Mouse (Mus musculus): ENCODE results near the gene Abat. TPM values are rescaled to one million over a fixed set of nuclear protein-coding genes. Genes with fewer than 3 reads are reported as not detected.
A peak's percentile ranks its signal among the peaks of the same experiment; 100 is the strongest.

Abat gene
- polyA plus RNA-seq, 1 experiment = 15.9 TPM

- no peak overlapping the region for H3K27ac ChIP-seq (ENCODE audit: insufficient read depth, low read length)
These were observed 16.8 kb downstream of the Abat start for GRCm38 (mm10) chr16:8530018-8530417.

GRCm38 (mm10) chr16:8532461-8532860 is 19.2 kb downstream of the Abat start:
- no peak overlapping the region for H3K27ac ChIP-seq (ENCODE audit: insufficient read depth, low read length)
- H3K4me3 ChIP-seq (ENCODE audit: insufficient read depth, low read length) = no peak overlapping the region
- TF ChIP-seq CTCF (IDR thresholded peaks at IDR 0.05; ENCODE audit: borderline replicate concordance, insufficient read depth, low read length) (no peak), POLR2A (IDR thresholded peaks at IDR 0.05; ENCODE audit: low read depth, low read length) (no peak)
- no peaks in the 10 kb centered on the region for H3K4me1 ChIP-seq (ENCODE audit: control insufficient read depth, insufficient read depth, low read length)

More at GRCm38 (mm10) chr16:8530018-8530417, 16.8 kb downstream of the Abat start:
- Histone ChIP-seq H3K4me1 (ENCODE audit: control insufficient read depth, insufficient read depth, low read length) (no peaks in the 10 kb centered on the region), H3K4me3 (ENCODE audit: insufficient read depth, low read length) (no peak overlapping the region)
- no peak for TF ChIP-seq POLR2A (IDR thresholded peaks at IDR 0.05; ENCODE audit: low read depth, low read length)
- TF ChIP-seq CTCF (IDR thresholded peaks at IDR 0.05; ENCODE audit: borderline replicate concordance, insufficient read depth, low read length) = no peak

- TF ChIP-seq POLR2A (IDR thresholded peaks at IDR 0.05; ENCODE audit: low read depth, low read length) (no peak), CTCF (IDR thresholded peaks at IDR 0.05; ENCODE audit: borderline replicate concordance, insufficient read depth, low read length) (no peak)
- no peaks in the 10 kb centered on the region for H3K4me1 ChIP-seq (ENCODE audit: control insufficient read depth, insufficient read depth, low read length)
- H3K4me3 ChIP-seq (ENCODE audit: insufficient read depth, low read length) = no peak overlapping the region
- H3K27ac ChIP-seq (ENCODE audit: insufficient read depth, low read length) = no peak overlapping the region
These were observed 19.7 kb downstream of the Abat start for GRCm38 (mm10) chr16:8532894-8533293.

DNA sequence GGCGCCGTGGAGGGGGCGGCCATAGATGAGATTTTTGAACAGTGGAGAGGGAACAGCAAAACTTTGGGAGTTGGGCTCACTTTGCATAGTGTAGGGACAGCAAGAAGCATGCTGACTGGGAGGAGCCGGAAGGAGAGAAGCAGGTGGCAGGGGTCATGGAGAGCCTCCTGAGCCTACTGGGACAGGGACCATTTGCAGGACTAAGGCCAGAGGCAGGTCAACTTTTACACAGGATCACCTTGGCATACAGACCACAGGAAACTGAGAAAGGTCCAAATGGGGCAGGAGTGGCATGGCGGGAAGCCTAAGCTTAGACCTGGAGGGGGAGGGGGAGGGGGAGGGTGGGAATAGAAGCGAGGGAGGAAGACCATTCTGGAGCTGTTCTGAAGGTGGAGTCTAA is 20.2 kb downstream of the Abat start:
- H3K27ac ChIP-seq (ENCODE audit: insufficient read depth, low read length) = no peak overlapping the region
- TF ChIP-seq POLR2A (IDR thresholded peaks at IDR 0.05; ENCODE audit: low read depth, low read length) (no peak), CTCF (IDR thresholded peaks at IDR 0.05; ENCODE audit: borderline replicate concordance, insufficient read depth, low read length) (no peak)
- H3K4me1 ChIP-seq (ENCODE audit: control insufficient read depth, insufficient read depth, low read length) = no peaks in the 10 kb centered on the region
- H3K4me3 ChIP-seq (ENCODE audit: insufficient read depth, low read length) = no peak overlapping the region

DNA sequence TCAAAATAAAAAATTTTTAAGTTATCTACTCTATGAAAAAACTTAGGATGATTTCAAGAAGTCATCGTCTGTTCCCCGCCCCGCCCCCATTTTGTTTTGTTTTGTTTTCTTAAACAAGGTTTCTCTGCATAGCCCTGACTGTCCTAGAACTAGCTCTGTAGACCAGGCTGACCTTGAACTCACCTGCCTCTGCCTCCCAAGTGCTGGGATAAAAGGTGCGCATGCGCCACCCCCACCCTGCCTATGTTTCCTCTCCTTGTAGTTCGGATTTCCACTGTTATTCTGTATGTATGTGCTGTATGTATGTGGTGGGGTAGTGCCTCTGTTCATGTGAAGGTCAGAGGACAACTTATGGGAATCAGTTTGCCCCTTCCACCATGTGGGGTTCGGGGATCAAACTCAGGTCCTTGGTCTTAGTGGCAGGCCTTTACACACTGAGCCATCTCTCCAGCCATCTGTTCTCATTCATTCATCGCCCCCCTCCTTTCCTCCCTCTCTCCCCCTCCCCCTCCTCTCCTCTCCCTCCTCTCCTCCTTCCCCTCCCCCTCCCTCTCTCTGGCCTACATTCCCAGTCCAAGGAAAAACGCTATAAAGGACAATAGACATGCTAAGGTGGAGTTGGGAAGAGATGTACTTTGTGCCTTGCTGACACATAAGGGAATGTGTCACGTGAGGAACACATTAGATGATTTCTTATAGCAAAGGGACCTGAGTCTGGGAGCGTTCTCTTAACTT is 21.4 kb downstream of the Abat start:
- TF ChIP-seq POLR2A (IDR thresholded peaks at IDR 0.05; ENCODE audit: low read depth, low read length) (no peak), CTCF (IDR thresholded peaks at IDR 0.05; ENCODE audit: borderline replicate concordance, insufficient read depth, low read length) (no peak)
- H3K4me3 ChIP-seq (ENCODE audit: insufficient read depth, low read length) = no peak overlapping the region
- H3K4me1 ChIP-seq (ENCODE audit: control insufficient read depth, insufficient read depth, low read length) = peaks cover 2% of the 10 kb centered on the region; the same call in 1 of the 2 replicates
- no peak overlapping the region for H3K27ac ChIP-seq (ENCODE audit: insufficient read depth, low read length)

GRCm38 (mm10) chr16:8535411-8535810 is 22.2 kb downstream of the Abat start:
- TF ChIP-seq POLR2A (IDR thresholded peaks at IDR 0.05; ENCODE audit: low read depth, low read length) (no peak), CTCF (IDR thresholded peaks at IDR 0.05; ENCODE audit: borderline replicate concordance, insufficient read depth, low read length) (no peak)
- peaks cover 8% of the 10 kb centered on the region for H3K4me1 ChIP-seq (ENCODE audit: control insufficient read depth, insufficient read depth, low read length)

GRCm38 (mm10) chr16:8539150-8539865 is 26.1 kb downstream of the Abat start:
- peaks cover 11% of the 10 kb centered on the region for H3K4me1 ChIP-seq (ENCODE audit: control insufficient read depth, insufficient read depth, low read length)
- TF ChIP-seq POLR2A (IDR thresholded peaks at IDR 0.05; ENCODE audit: low read depth, low read length) (no peak), CTCF (IDR thresholded peaks at IDR 0.05; ENCODE audit: borderline replicate concordance, insufficient read depth, low read length) (no peak)
- H3K27ac ChIP-seq (ENCODE audit: insufficient read depth, low read length) = no peak overlapping the region
- H3K4me3 ChIP-seq (ENCODE audit: insufficient read depth, low read length) = no peak overlapping the region

More at GRCm38 (mm10) chr16:8535411-8535810, 22.2 kb downstream of the Abat start:
- H3K4me3 ChIP-seq (ENCODE audit: insufficient read depth, low read length) = no peak overlapping the region
- H3K27ac ChIP-seq (ENCODE audit: insufficient read depth, low read length) = no peak overlapping the region

DNA sequence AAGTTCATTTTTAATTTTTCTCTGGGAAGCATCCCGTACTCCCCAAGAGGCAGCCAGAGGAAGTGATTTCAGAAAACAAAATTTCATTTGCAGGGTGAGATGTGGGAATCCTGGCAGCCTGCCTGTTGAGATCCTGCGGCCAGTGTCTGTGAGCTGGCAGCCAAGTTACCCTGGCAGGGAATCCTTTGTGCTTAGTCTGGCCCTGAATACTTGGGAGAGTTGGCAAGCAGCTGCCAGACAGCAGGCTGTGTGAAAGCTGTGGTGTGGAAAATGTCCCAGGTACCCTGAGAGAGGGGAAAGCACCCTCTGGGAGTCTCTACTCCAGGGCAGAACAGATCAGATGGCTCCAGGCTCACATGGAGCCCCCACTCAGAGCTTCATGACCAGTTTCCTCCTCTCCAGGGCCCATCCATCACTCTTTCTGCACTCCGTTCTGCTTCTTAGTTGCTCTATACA is 27.7 kb downstream of the Abat start:
- no peak for TF ChIP-seq POLR2A (IDR thresholded peaks at IDR 0.05; ENCODE audit: low read depth, low read length)
- TF ChIP-seq CTCF (IDR thresholded peaks at IDR 0.05; ENCODE audit: borderline replicate concordance, insufficient read depth, low read length) = no peak
- Histone ChIP-seq H3K4me1 (ENCODE audit: control insufficient read depth, insufficient read depth, low read length) (peaks cover 11% of the 10 kb centered on the region), H3K27ac (ENCODE audit: insufficient read depth, low read length) (peak overlapping the region; percentile 14; the same call in 1 of the 2 replicates), H3K4me3 (ENCODE audit: insufficient read depth, low read length) (no peak overlapping the region)

GRCm38 (mm10) chr16:8547836-8548235 is 34.6 kb downstream of the Abat start:
- no peak overlapping the region for H3K27ac ChIP-seq (ENCODE audit: insufficient read depth, low read length)
- H3K4me3 ChIP-seq (ENCODE audit: insufficient read depth, low read length) = no peak overlapping the region
- no peaks in the 10 kb centered on the region for H3K4me1 ChIP-seq (ENCODE audit: control insufficient read depth, insufficient read depth, low read length)
- no peak for TF ChIP-seq POLR2A (IDR thresholded peaks at IDR 0.05; ENCODE audit: low read depth, low read length)
- TF ChIP-seq CTCF (IDR thresholded peaks at IDR 0.05; ENCODE audit: borderline replicate concordance, insufficient read depth, low read length) = no peak

DNA sequence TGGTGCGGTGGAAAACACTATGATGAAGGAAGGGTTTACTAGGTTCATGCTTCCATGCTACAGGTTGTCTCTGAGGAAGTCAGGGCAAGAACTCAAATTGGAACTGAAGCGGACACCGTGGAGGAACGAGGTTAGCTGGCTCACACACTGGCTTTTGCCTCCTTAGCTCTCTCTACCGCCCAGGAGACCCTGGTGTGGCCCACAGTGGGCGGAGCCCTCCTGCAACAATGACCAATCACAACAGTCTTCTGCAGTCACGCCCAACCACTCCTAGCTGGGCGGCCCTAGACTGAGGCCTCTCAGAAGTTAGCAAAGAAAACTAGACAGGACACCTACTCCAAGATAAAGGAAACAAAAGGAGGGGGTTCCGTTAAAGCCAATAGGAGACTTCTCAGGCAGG is 36.3 kb downstream of the Abat start:
- TF ChIP-seq POLR2A (IDR thresholded peaks at IDR 0.05; ENCODE audit: low read depth, low read length) (no peak), CTCF (IDR thresholded peaks at IDR 0.05; ENCODE audit: borderline replicate concordance, insufficient read depth, low read length) (no peak)
- H3K4me3 ChIP-seq (ENCODE audit: insufficient read depth, low read length) = no peak overlapping the region
- no peaks in the 10 kb centered on the region for H3K4me1 ChIP-seq (ENCODE audit: control insufficient read depth, insufficient read depth, low read length)
- no peak overlapping the region for H3K27ac ChIP-seq (ENCODE audit: insufficient read depth, low read length)
